Mouse (Mus musculus) embryonic facial prominence, embryonic 15.5 days (tissue): Measurements from ENCODE around the gene Prox1. TPM values are rescaled to one million over a fixed set of nuclear protein-coding genes. Genes with fewer than 3 reads are reported as not detected.

Source experiments
- ATAC-seq: fragments of 200-750 bp; cut with Nextera tagmentation; 2 replicates; pipeline ENCODE4 v1.8.0; 2017; ENCODE audit warnings: low read depth, moderate TSS enrichment; ENCODE audit not compliant: insufficient number of reproducible peaks, low FRiP score, low TSS enrichment
- H3K27ac ChIP-seq: fragments of 300-500 bp; sonication (generic); replicated peaks from 2 replicates; pipeline ENCODE4 v1.5.1; 2015; ENCODE audit warnings: mild to moderate bottlenecking, inconsistent platforms
- H3K27me3 ChIP-seq: fragments of 300-500 bp; sonication (generic); 2 replicates; pipeline ENCODE4 v1.6.1; 2015; ENCODE audit warnings: inconsistent platforms
- H3K36me3 ChIP-seq: fragments of 300-500 bp; sonication (generic); 2 replicates; pipeline ENCODE4 v1.6.1; 2015; ENCODE audit warnings: mild to moderate bottlenecking, inconsistent platforms
- H3K4me1 ChIP-seq: fragments of 300-500 bp; sonication (generic); 2 replicates; pipeline ENCODE4 v1.6.1; 2015; ENCODE audit warnings: inconsistent platforms
- H3K4me2 ChIP-seq: fragments of 300-500 bp; sonication (generic); replicated peaks from 2 replicates; pipeline ENCODE4 v1.6.1; 2015; ENCODE audit warnings: mild to moderate bottlenecking, inconsistent platforms
- H3K4me3 ChIP-seq: fragments of 300-500 bp; sonication (generic); replicated peaks from 2 replicates; pipeline ENCODE4 v1.5.1; 2015; ENCODE audit warnings: mild to moderate bottlenecking, inconsistent platforms
- H3K9ac ChIP-seq: fragments of 300-500 bp; sonication (generic); 2 replicates; pipeline ENCODE4 v1.6.1; 2015; ENCODE audit warnings: inconsistent platforms
- H3K9me3 ChIP-seq: fragments of 300-500 bp; sonication (generic); replicated peaks from 2 replicates; pipeline ENCODE4 v1.6.1; 2016; ENCODE audit warnings: inconsistent platforms
- WGBS: fragments of 180-500 bp; shearing (Covaris S2); methylation state at CpG from one replicate; pipeline ENCODE4 v1.1.7; 2015; 5-methylcytosine and 5-hydroxymethylcytosine counted together
- polyA plus RNA-seq: library from polyadenylated mRNA; unstranded; fragments of >200 nt; fragmentation: Nextera tagmentation; extraction: Ambion mirVana; gene quantifications from 2 replicates; pipeline ENCODE4 v1.2.1, GENCODE M21; 2015

The Prox1 gene
- polyA plus RNA-seq, 1 experiment from 2014 or later, result 2.4 TPM

DNA sequence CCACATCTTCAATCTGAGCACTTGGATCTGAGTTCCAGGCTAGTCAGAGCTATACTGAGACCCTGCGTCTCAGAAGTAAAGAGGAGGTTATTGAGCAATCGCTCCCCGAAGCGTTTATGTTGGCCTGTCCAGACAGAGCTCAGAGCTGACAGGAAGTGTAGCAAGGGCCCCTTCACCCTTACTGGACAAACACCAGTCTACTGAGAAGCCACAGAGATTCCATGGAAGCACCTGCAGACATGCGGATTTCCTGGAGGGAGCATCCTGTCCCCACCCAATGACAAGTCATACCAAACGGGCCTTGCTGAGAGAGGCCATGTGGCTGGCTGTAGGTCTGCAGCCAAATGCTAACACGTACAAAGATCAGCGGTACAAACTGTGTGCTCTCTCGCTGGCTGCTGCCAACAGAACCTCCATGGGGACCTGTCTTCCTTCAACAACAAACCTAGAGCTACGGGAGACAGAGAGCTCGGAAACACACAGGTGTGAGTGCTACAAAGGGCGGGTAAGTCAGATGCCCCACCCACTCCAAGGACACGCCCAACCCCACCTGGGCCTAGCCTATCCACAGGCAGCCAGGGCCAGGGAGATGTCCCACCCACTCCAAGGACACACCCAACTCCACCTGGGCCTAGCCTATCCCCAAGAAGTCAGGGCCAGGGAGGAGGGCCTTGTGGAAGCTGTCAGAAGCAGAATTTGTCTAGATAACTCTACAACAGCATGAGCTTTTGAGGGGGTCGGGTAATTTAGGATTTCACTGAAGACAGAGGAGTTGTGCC, 45.4 kb downstream of the Prox1 start:
- Histone ChIP-seq H3K4me2 (no peak overlapping the region), H3K9ac (no peak overlapping the region), H3K4me1 (peaks cover 14% of the 10 kb centered on the region), H3K9me3 (no peaks in the 10 kb centered on the region), H3K4me3 (no peak overlapping the region), H3K36me3 (no peaks in the 10 kb centered on the region), H3K27me3 (no peaks in the 10 kb centered on the region), H3K27ac (no peak overlapping the region)
- ATAC-seq, result no peak
- WGBS, result 76% methylated on average over 14 of the region's 14 CpGs

DNA sequence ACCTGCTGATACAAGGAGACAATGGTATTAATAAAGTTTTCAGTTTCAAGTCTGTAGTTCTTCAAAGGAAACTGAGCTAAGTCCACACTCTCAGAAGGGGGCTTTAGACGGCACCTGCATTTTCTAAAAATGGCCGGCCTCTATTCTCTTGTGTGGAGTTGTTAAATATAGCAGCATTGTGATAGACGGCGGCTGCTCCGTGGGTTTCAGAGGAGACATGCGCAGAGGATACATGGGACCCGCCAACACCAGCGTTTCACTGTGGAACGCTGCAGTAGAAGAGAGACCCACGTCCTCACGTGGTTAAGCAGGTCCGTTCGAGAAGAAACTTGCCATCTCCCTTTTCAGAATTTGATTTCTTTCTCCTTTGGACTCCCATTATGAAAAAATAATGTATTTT, 47.1 kb downstream of the Prox1 start:
- no peak overlapping the region for H3K27ac ChIP-seq
- H3K4me2 ChIP-seq, result no peak overlapping the region
- no peak overlapping the region for H3K9ac ChIP-seq
- H3K4me3 ChIP-seq, result no peak overlapping the region
- no peak for ATAC-seq
- H3K4me1 ChIP-seq, result peaks cover 7% of the 10 kb centered on the region
- no peaks in the 10 kb centered on the region for H3K9me3 ChIP-seq
- H3K27me3 ChIP-seq, result no peaks in the 10 kb centered on the region
- 85% methylated on average over 13 of the region's 13 CpGs for WGBS
- no peaks in the 10 kb centered on the region for H3K36me3 ChIP-seq

DNA sequence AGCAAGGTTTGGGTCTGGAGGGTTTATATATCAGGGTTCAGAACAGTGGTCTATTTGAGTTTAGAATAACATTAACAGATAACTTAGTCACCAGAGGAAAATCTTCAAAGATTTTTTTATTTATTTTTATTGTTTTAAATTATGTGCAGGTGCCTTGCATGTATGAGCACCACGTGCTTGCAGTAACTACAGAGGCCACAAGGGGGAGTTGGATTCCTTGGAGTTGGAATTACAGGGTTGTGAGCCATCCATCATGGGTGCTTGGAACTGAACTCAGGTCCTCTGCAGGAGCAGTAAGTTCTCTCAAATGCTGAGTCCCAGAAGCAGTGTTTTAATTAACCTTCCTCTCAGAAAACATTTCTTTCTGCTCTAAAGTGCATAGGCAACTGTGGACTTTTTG, 54.5 kb downstream of the Prox1 start:
- Histone ChIP-seq H3K27me3 (no peaks in the 10 kb centered on the region), H3K4me2 (no peak overlapping the region), H3K27ac (no peak overlapping the region), H3K9ac (no peak overlapping the region), H3K4me1 (no peaks in the 10 kb centered on the region), H3K36me3 (no peaks in the 10 kb centered on the region), H3K4me3 (no peak overlapping the region), H3K9me3 (no peaks in the 10 kb centered on the region)
- ATAC-seq, result no peak
- WGBS, result 84% methylated on average over 1 of the region's 1 CpGs

DNA sequence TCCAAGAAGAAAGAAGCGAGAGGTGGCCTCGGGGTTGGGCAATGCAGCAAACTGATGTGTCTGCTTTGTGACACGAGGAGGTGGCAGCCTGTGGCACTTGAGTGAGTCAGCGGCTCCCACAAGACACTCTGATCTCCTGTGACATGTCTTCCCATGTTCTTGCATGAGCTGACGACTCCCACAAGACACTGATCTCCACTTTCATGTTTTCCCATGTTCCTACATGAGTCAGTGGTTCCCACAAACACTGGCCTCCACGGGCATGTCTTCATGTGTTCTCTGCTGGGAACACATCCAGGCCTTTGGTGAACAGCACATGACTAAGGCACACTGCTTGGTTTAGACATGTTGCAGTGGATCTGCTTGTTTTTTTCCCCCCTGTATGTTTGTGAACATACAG, 58.8 kb downstream of the Prox1 start:
- Histone ChIP-seq H3K27me3 (no peaks in the 10 kb centered on the region), H3K4me3 (no peak overlapping the region), H3K9me3 (no peaks in the 10 kb centered on the region), H3K36me3 (no peaks in the 10 kb centered on the region), H3K9ac (no peak overlapping the region), H3K4me2 (no peak overlapping the region), H3K27ac (no peak overlapping the region), H3K4me1 (no peaks in the 10 kb centered on the region)
- ATAC-seq, result no peak
- 52% methylated on average over 6 of the region's 6 CpGs for WGBS

DNA sequence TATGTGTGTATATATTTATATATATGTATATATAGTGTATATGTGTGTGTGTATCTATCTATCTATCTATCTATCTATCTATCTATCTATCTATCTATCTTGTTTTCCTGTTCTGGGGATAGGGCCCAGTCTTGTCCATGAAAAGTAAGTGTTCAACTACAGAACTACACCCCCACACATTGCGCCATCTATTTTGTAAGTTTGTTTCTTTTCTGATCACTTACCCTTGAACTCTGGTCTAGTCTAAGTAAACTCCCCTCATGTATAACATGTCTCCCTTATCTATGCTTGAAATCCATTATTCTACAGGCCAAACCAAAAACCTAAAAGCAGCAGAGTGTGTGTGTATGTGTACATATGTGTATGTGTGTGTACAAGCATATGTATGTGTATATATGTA, 62.9 kb downstream of the Prox1 start:
- no peaks in the 10 kb centered on the region for H3K9me3 ChIP-seq
- H3K27me3 ChIP-seq, result no peaks in the 10 kb centered on the region
- no peaks in the 10 kb centered on the region for H3K36me3 ChIP-seq
- H3K9ac ChIP-seq, result no peak overlapping the region
- no peak for ATAC-seq
- WGBS, result 98% methylated on average over 1 of the region's 1 CpGs
- H3K4me1 ChIP-seq, result no peaks in the 10 kb centered on the region
- no peak overlapping the region for H3K4me2 ChIP-seq
- H3K27ac ChIP-seq, result no peak overlapping the region
- H3K4me3 ChIP-seq, result no peak overlapping the region

DNA sequence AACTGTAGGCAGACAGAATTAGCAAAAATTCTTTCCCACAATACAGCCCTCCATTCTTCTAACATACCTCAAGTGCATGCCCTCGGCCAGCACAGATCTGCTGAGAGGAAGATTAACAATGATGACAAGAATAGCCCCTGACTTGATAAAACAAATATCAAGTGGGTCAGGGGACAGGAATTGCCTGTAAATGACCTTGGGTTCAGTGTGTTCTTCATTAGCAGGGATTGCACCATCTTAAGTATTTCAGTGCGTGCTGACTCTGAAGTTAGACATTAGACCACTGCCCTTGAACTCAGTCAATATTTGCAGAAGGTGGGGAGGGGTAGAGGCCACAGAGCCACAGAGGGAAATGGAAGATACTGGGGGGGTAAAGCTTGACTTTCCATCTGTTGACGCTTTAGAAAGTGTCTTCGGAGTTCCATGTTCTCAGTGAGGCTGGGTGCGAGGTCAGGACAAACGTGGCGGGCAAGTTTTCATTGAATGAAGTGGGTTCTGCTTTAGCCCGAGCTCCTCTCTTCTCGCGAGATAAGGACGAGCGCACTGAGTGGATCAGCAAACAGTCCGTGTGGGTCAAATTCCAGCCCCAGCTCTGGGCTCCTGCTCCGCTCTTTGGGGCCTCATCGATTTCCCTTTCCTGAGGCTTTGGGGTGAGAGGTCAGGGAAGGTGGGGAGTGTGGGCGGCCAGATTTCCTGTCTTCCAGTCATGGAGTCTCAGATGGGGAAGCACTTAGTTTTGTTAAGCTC, 63.7 kb downstream of the Prox1 start:
- 63% methylated on average over 16 of the region's 16 CpGs for WGBS
- Histone ChIP-seq H3K27ac (no peak overlapping the region), H3K36me3 (no peaks in the 10 kb centered on the region), H3K27me3 (no peaks in the 10 kb centered on the region), H3K4me2 (no peak overlapping the region), H3K4me1 (no peaks in the 10 kb centered on the region), H3K9me3 (no peaks in the 10 kb centered on the region), H3K4me3 (no peak overlapping the region), H3K9ac (no peak overlapping the region)
- ATAC-seq, result no peak

DNA sequence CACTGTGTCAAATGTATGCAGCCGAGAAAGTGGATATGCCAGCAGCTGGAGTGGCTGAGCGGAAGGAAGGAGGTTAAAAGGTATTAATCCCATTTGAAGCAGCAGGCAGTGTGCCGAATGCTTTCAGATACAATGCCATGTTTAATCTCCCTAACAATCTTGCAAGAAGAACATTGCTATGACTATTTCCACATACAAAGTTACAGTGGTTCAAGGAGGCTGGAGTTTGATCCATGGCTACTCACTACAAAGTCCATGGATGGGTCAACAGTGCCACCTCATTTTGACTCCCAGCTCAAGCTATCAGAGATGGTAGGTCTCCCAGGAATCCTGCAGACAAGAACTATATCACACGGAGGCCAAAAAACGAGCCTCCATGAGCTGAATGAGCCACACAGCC, 64.5 kb downstream of the Prox1 start:
- no peak overlapping the region for H3K4me2 ChIP-seq
- no peaks in the 10 kb centered on the region for H3K9me3 ChIP-seq
- no peak overlapping the region for H3K4me3 ChIP-seq
- WGBS, result 65% methylated on average over 5 of the region's 5 CpGs
- no peaks in the 10 kb centered on the region for H3K27me3 ChIP-seq
- no peak for ATAC-seq
- no peak overlapping the region for H3K9ac ChIP-seq
- no peaks in the 10 kb centered on the region for H3K4me1 ChIP-seq
- H3K27ac ChIP-seq, result no peak overlapping the region
- no peaks in the 10 kb centered on the region for H3K36me3 ChIP-seq

DNA sequence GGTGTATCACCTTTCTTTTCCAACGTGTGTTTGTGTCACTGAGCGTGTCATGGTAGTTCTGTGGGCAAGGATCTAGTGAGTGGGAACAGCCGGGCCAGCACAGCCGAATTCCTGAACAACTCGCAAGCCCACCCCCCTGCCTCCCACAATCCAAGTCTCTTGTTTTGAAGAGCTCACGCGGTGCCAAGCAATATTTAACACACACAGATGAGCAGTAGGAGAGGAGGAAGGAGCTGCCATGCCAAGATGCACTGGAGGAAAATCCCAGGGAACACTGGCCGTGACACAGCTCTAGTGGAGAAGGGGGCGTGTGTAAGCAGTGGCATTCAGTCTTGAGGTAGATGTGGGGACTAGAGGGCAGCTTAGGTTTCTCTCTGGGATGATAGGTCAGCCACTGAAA, 77.2 kb downstream of the Prox1 start:
- ATAC-seq, result no peak
- no peak overlapping the region for H3K4me3 ChIP-seq
- no peaks in the 10 kb centered on the region for H3K4me1 ChIP-seq
- H3K36me3 ChIP-seq, result no peaks in the 10 kb centered on the region
- no peaks in the 10 kb centered on the region for H3K9me3 ChIP-seq
- H3K9ac ChIP-seq, result no peak overlapping the region
- 75% methylated on average over 9 of the region's 9 CpGs for WGBS
- no peak overlapping the region for H3K4me2 ChIP-seq
- H3K27me3 ChIP-seq, result no peaks in the 10 kb centered on the region
- H3K27ac ChIP-seq, result no peak overlapping the region

DNA sequence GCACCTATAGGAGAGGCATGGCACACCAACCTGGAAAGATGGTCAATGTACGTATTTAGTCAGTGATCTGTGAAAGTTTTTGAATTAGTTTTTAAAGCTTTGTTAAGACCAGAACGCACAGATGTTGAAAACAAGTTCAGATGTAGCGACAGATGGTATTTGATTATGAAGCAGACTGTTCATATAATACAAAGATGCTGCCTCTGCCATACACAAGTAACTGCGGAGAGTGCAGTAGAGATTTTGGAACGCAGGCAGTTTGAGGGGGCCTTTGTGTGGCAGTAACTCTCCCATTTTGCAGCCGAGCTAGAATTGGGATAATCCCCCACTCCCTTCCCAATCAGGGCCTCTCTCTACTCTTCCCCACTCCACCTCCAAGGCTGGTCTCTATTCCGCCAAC, 78.4 kb downstream of the Prox1 start:
- no peak for ATAC-seq
- 72% methylated on average over 7 of the region's 7 CpGs for WGBS
- H3K4me2 ChIP-seq, result no peak overlapping the region

DNA sequence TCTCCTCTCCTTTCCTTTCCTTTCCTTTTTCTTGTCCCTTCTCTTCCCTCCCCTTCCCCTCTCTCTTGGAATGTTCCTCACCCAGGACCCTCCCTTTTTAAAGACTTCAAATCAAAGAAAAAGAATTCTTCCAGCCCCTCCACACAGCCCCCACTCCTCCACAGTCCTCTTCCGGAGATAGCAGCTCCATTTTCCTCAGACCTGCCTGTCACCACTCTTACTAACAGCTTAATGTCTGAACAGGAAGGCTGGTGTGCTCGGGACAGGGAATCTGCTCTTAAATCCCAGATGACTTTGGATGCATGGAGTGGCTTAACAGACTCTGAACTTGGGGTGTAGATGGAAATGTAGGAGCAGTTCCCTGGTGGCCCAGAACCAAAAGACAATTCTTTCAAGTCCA, 81.6 kb downstream of the Prox1 start:
- WGBS, result 38% methylated on average over 2 of the region's 2 CpGs
- Histone ChIP-seq H3K4me3 (no peak overlapping the region), H3K9ac (no peak overlapping the region), H3K36me3 (no peaks in the 10 kb centered on the region), H3K4me1 (no peaks in the 10 kb centered on the region), H3K9me3 (no peaks in the 10 kb centered on the region), H3K27ac (no peak overlapping the region), H3K4me2 (no peak overlapping the region), H3K27me3 (no peaks in the 10 kb centered on the region)
- ATAC-seq, result no peak

More for the DNA sequence above, 78.4 kb downstream of the Prox1 start:
- Histone ChIP-seq H3K27me3 (no peaks in the 10 kb centered on the region), H3K9ac (no peak overlapping the region), H3K27ac (no peak overlapping the region), H3K4me1 (no peaks in the 10 kb centered on the region), H3K4me3 (no peak overlapping the region), H3K36me3 (no peaks in the 10 kb centered on the region), H3K9me3 (no peaks in the 10 kb centered on the region)

DNA sequence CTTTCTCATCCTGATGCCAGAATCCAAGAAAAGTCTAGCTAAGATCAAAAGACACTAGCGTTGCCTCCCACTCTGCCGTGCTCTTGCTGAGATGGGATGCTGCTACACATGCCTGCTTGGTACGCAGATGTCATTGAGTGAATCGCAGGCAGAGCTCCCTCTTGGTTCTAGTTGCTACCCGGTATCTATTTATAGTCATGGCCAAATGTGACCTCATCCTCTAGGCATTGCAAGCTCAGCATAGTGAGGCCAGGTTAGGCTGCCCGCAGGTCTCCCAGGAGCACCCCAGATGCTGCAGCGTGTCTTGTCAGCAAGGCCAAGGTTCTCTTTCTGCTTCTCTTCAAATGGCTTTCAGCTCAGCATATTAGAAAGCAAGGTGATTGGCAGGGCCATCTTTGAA, 84.8 kb downstream of the Prox1 start:
- Histone ChIP-seq H3K27me3 (no peaks in the 10 kb centered on the region), H3K4me1 (no peaks in the 10 kb centered on the region), H3K4me3 (no peak overlapping the region), H3K27ac (no peak overlapping the region), H3K9me3 (no peaks in the 10 kb centered on the region), H3K36me3 (no peaks in the 10 kb centered on the region), H3K9ac (no peak overlapping the region), H3K4me2 (no peak overlapping the region)
- ATAC-seq, result no peak
- WGBS, result 82% methylated on average over 7 of the region's 7 CpGs
